Mouse (Mus musculus) midbrain, postnatal 0 days (tissue): Measurements from ENCODE around the gene Xpo6. TPM values are rescaled to one million over a fixed set of nuclear protein-coding genes. Genes with fewer than 3 reads are reported as not detected.

Experiments
- ATAC-seq: fragments of 200-750 bp; cut with Nextera tagmentation; 2 replicates; pipeline ENCODE4 v1.8.0; 2017; ENCODE audit warnings: moderate number of reproducible peaks, mild to moderate bottlenecking, moderate TSS enrichment, moderate library complexity; ENCODE audit not compliant: low FRiP score
- DNase-seq: peaks from one replicate; pipeline ENCODE4 v3.0.0-alpha.2; 2015; ENCODE audit warnings: low spot score
- H3K27ac ChIP-seq: fragments of 300-500 bp; sonication (generic); 2 replicates; pipeline ENCODE4 v1.5.1; 2014; ENCODE audit warnings: low read depth, mild to moderate bottlenecking, low read length, mixed read lengths
- H3K27me3 ChIP-seq: fragments of 300-500 bp; sonication (generic); 2 replicates; pipeline ENCODE4 v1.6.1; 2014; ENCODE audit warnings: low read length, control low read depth, mixed read lengths; ENCODE audit not compliant: insufficient read depth
- H3K36me3 ChIP-seq: fragments of 300-500 bp; sonication (generic); 2 replicates; pipeline ENCODE4 v1.6.1; 2014; ENCODE audit warnings: low read length, control low read depth, mixed read lengths; ENCODE audit not compliant: insufficient read depth
- H3K4me1 ChIP-seq: fragments of 300-500 bp; sonication (generic); 2 replicates; pipeline ENCODE4 v1.6.1; 2014; ENCODE audit warnings: mild to moderate bottlenecking, control low read depth, antibody characterized with exemption, low read length, mixed read lengths; ENCODE audit not compliant: insufficient read depth
- H3K4me2 ChIP-seq: fragments of 300-500 bp; sonication (generic); 2 replicates; pipeline ENCODE4 v1.6.1; 2014; ENCODE audit warnings: low read depth, mild to moderate bottlenecking, low read length, mixed read lengths; ENCODE audit not compliant: poor library complexity, severe bottlenecking
- H3K4me3 ChIP-seq: fragments of 300-500 bp; sonication (generic); 2 replicates; pipeline ENCODE4 v1.5.1; 2014; ENCODE audit warnings: low read depth, mild to moderate bottlenecking, low read length, moderate library complexity
- H3K9ac ChIP-seq: fragments of 300-500 bp; sonication (generic); replicated peaks from 2 replicates; pipeline ENCODE4 v1.6.1; 2014; ENCODE audit warnings: mild to moderate bottlenecking, low read length, moderate library complexity, mixed read lengths; ENCODE audit not compliant: poor library complexity, severe bottlenecking
- H3K9me3 ChIP-seq: fragments of 300-500 bp; sonication (generic); 2 replicates; pipeline ENCODE4 v1.6.1; 2016; ENCODE audit warnings: low read length, control low read depth
- CTCF ChIP-seq: IDR thresholded peaks from 2 replicates; pipeline ENCODE4 v1.5.1; 2016; ENCODE audit warnings: antibody characterized with exemption, mild to moderate bottlenecking
- WGBS: fragments of 180-500 bp; shearing (Covaris S2); extraction: QIAGEN DNeasy Blood & Tissue Kit; methylation state at CpG from one replicate; pipeline ENCODE4 v1.1.7; 2014; 5-methylcytosine and 5-hydroxymethylcytosine counted together
- polyA plus RNA-seq: library from polyadenylated mRNA; unstranded; fragments of >200 nt; fragmentation: Nextera tagmentation; extraction: Ambion mirVana; gene quantifications from 2 replicates; pipeline ENCODE4 v1.2.1, GENCODE M21; 2015
- total RNA-seq: library from RNA; depleted of rRNA; stranded (reverse); fragments of >200 nt; gene quantifications from 2 replicates; pipeline ENCODE4 v1.2.3, GENCODE M21; 2014; rRNA removed

Gene Xpo6
- total RNA-seq: 117 and 157 TPM in 2 replicates
- polyA plus RNA-seq: 45.1 and 46.9 TPM in 2 replicates

- Histone ChIP-seq H3K9me3 (no peaks in the 10 kb centered on the region), H3K9ac (peak within 1 kb of the TSS; percentile 96), H3K27ac (peak within 1 kb of the TSS; percentile 92), H3K4me3 (peak within 1 kb of the TSS; percentile 94), H3K27me3 (no peaks in the 10 kb centered on the region), H3K4me2 (peak within 1 kb of the TSS; percentile 70), H3K36me3 (no peaks in the 10 kb centered on the region), H3K4me1 (peaks cover 6% of the 10 kb centered on the region; the same call in 1 of the 2 replicates)
- peak; percentile 94 for ATAC-seq
- WGBS: under 1% methylated on average over 50 of the region's 57 CpGs
- TF ChIP-seq CTCF: peak; percentile 43
- peak; percentile 98 for DNase-seq
Observed at GRCm38 (mm10) chr7:126200178-126200996, at the start of gene Xpo6. Gene Xpo6, minus strand, starts transcription at chr7:126200501.

GRCm38 (mm10) chr7:126249986-126250385, 49.7 kb upstream of the Xpo6 start:
- H3K9me3 ChIP-seq: no peaks in the 10 kb centered on the region
- H3K27me3 ChIP-seq: peaks cover 4% of the 10 kb centered on the region; the same call in 1 of the 2 replicates
- no peak overlapping the region for H3K4me3 ChIP-seq
- peaks cover 4% of the 10 kb centered on the region; the same call in 1 of the 2 replicates for H3K4me1 ChIP-seq
- ATAC-seq: no peak
- no peak for TF ChIP-seq CTCF
- H3K9ac ChIP-seq: no peak overlapping the region
- H3K27ac ChIP-seq: no peak overlapping the region
- 91% methylated on average over 3 of the region's 3 CpGs for WGBS
- no peaks in the 10 kb centered on the region for H3K36me3 ChIP-seq
- DNase-seq: no peak
- no peak overlapping the region for H3K4me2 ChIP-seq

- H3K4me2 ChIP-seq: no peak overlapping the region
- no peak overlapping the region for H3K27ac ChIP-seq
- peaks cover 4% of the 10 kb centered on the region; the same call in 1 of the 2 replicates for H3K4me1 ChIP-seq
- H3K9ac ChIP-seq: no peak overlapping the region
- H3K9me3 ChIP-seq: no peaks in the 10 kb centered on the region
- H3K27me3 ChIP-seq: peaks cover 4% of the 10 kb centered on the region; the same call in 1 of the 2 replicates
- DNase-seq (no peak), ATAC-seq (no peak)
- TF ChIP-seq CTCF: no peak
- no peaks in the 10 kb centered on the region for H3K36me3 ChIP-seq
- 70% methylated on average over 5 of the region's 5 CpGs for WGBS
- H3K4me3 ChIP-seq: no peak overlapping the region
Observed at GRCm38 (mm10) chr7:126249146-126249545, 48.8 kb upstream of the Xpo6 start.

- Histone ChIP-seq H3K27ac (no peak overlapping the region), H3K27me3 (peaks cover 4% of the 10 kb centered on the region; the same call in 1 of the 2 replicates), H3K4me2 (peak overlapping the region; percentile 16), H3K4me1 (peaks cover 4% of the 10 kb centered on the region; the same call in 1 of the 2 replicates), H3K36me3 (no peaks in the 10 kb centered on the region), H3K9ac (no peak overlapping the region), H3K4me3 (no peak overlapping the region), H3K9me3 (no peaks in the 10 kb centered on the region)
- DNase-seq: no peak
- ATAC-seq: no peak
- WGBS: 53% methylated on average over 14 of the region's 17 CpGs
- TF ChIP-seq CTCF: no peak
Observed at GRCm38 (mm10) chr7:126248641-126249141, 48.4 kb upstream of the Xpo6 start.

- Histone ChIP-seq H3K9me3 (no peaks in the 10 kb centered on the region), H3K4me2 (peak overlapping the region; percentile 16), H3K36me3 (no peaks in the 10 kb centered on the region), H3K27me3 (peaks cover 4% of the 10 kb centered on the region; the same call in 1 of the 2 replicates), H3K4me1 (peaks cover 4% of the 10 kb centered on the region; the same call in 1 of the 2 replicates), H3K4me3 (peak overlapping the region; percentile 13), H3K9ac (no peak overlapping the region), H3K27ac (no peak overlapping the region)
- WGBS: 0% methylated on average over 6 of the region's 6 CpGs
- DNase-seq: peak; percentile 32
- ATAC-seq: no peak
- no peak for TF ChIP-seq CTCF
Observed at GRCm38 (mm10) chr7:126248088-126248487, 47.8 kb upstream of the Xpo6 start.
